Mouse (Mus musculus) embryonic facial prominence, embryonic 13.5 days (tissue): ENCODE results near the gene Erich6. TPM values are rescaled to one million over a fixed set of nuclear protein-coding genes. Genes with fewer than 3 reads are reported as not detected.

Source experiments
- ATAC-seq: fragments of 200-750 bp; cut with Nextera tagmentation; 2 replicates; pipeline ENCODE4 v1.8.0; 2017; ENCODE audit warnings: low read depth; ENCODE audit not compliant: insufficient number of reproducible peaks, insufficient read depth, low FRiP score, low TSS enrichment
- H3K27ac ChIP-seq: fragments of 300-500 bp; sonication (generic); 2 replicates; pipeline ENCODE4 v1.5.1; 2015; ENCODE audit warnings: moderate library complexity, mild to moderate bottlenecking, inconsistent platforms
- H3K27me3 ChIP-seq: fragments of 300-500 bp; sonication (generic); 2 replicates; pipeline ENCODE4 v1.6.1; 2015; ENCODE audit warnings: mild to moderate bottlenecking, inconsistent platforms
- H3K36me3 ChIP-seq: fragments of 300-500 bp; sonication (generic); 2 replicates; pipeline ENCODE4 v1.6.1; 2015; ENCODE audit warnings: mild to moderate bottlenecking, inconsistent platforms
- H3K4me1 ChIP-seq: fragments of 300-500 bp; sonication (generic); 2 replicates; pipeline ENCODE4 v1.6.1; 2015; ENCODE audit warnings: inconsistent platforms
- H3K4me2 ChIP-seq: fragments of 300-500 bp; sonication (generic); 2 replicates; pipeline ENCODE4 v1.6.1; 2015; ENCODE audit warnings: moderate library complexity, mild to moderate bottlenecking, inconsistent platforms
- H3K4me3 ChIP-seq: fragments of 300-500 bp; sonication (generic); 2 replicates; pipeline ENCODE4 v1.5.1; 2015; ENCODE audit warnings: mild to moderate bottlenecking, inconsistent platforms
- H3K9ac ChIP-seq: fragments of 300-500 bp; sonication (generic); 2 replicates; pipeline ENCODE4 v1.6.1; 2015; ENCODE audit warnings: mild to moderate bottlenecking, inconsistent platforms
- H3K9me3 ChIP-seq: fragments of 300-500 bp; sonication (generic); 2 replicates; pipeline ENCODE4 v1.6.1; 2016; ENCODE audit warnings: inconsistent platforms
- WGBS: fragments of 180-500 bp; shearing (Covaris S2); methylation state at CpG from one replicate; pipeline ENCODE4 v1.1.7; 2015; ENCODE audit warnings: mixed read lengths; 5-methylcytosine and 5-hydroxymethylcytosine counted together
- polyA plus RNA-seq: library from polyadenylated mRNA; unstranded; fragments of >200 nt; fragmentation: Nextera tagmentation; extraction: Ambion mirVana; gene quantifications from 2 replicates; pipeline ENCODE4 v1.2.1, GENCODE M21; 2015

Erich6 gene
- polyA plus RNA-seq, 1 experiment from 2014 or later: 0.13 TPM

GRCm38 (mm10) chr3:58673295-58673694 is 36.3 kb upstream of the Erich6 start:
- no peak overlapping the region for H3K9ac ChIP-seq
- H3K36me3 ChIP-seq: peaks cover 14% of the 10 kb centered on the region
- ATAC-seq: no peak
- no peaks in the 10 kb centered on the region for H3K9me3 ChIP-seq
- H3K4me1 ChIP-seq: peaks cover 13% of the 10 kb centered on the region; the same call in 1 of the 2 replicates
- H3K4me2 ChIP-seq: no peak overlapping the region
- no peaks in the 10 kb centered on the region for H3K27me3 ChIP-seq
- H3K27ac ChIP-seq: no peak overlapping the region
- no peak overlapping the region for H3K4me3 ChIP-seq
- WGBS: 94% methylated on average over 5 of the region's 5 CpGs

DNA sequence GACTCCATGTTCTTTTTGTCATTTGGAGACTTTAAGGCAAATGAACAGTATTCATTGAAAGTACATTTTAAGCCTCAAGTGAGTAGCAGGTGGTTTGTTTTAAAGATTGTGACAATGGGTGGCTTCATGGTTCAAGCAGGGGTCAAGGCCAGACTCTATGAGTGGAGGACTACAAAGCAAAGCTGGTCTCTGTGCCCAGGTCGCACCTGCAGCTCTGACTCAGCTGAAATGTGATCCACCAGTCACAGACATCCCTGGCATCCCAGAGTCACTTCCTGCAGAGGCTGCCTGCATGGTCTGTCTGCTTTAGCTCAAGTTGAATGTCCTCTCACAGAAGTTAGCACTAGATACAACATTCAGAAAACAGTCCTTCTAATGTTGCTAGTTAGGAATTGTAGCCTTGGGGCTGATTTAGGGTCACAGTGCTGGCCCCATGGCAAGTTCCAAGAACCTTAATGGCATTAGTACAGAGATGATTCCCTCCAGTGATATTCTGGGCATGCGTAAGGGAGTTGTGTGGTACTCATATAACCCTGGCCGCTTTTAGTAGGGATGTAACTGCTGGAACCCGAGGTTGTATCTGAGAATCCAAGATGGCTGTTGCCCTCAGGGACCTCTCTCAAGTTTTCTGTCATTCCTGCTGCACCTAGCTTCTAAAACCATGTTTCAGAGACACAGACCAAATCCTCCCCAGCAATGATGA is 35.6 kb upstream of the Erich6 start:
- 57% methylated on average over 4 of the region's 4 CpGs for WGBS
- Histone ChIP-seq H3K4me1 (peaks cover 11% of the 10 kb centered on the region; the same call in 1 of the 2 replicates), H3K27ac (no peak overlapping the region), H3K9me3 (no peaks in the 10 kb centered on the region), H3K9ac (no peak overlapping the region), H3K4me2 (no peak overlapping the region), H3K27me3 (no peaks in the 10 kb centered on the region), H3K36me3 (peaks cover 14% of the 10 kb centered on the region), H3K4me3 (no peak overlapping the region)
- ATAC-seq: no peak

DNA sequence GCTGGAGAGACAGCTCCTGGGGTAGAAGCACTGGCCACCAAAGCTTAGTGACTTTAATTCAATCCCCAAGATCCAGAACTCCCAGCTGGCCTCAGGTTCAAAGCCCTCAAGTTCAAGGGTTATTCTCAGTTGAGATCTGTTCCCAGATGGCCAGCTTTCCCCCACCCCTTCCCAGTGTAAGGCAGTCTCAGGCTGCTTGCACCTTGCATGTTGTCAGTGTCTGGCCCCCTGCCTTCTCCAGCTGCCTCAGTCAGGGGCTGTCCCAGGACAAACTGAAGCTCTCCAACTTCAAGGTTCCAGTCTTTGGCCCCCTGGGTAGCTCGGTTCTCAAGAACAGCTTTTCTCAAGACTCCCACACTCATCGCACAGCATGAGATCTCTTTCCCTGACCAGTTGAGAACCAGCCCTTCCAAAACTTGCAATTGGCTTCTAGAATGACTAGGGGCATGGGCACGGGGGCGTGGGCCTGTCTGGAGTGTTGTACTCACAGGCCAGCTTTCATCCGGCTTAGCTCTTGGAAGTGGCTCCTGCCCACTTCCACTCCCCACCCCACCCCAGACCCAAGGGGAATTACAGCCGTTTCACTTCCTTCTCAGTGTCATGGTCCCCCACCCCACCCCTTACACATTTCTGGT is 34.7 kb upstream of the Erich6 start:
- Histone ChIP-seq H3K27ac (no peak overlapping the region), H3K36me3 (peaks cover 14% of the 10 kb centered on the region), H3K9me3 (no peaks in the 10 kb centered on the region), H3K4me1 (peaks cover 7% of the 10 kb centered on the region; the same call in 1 of the 2 replicates), H3K27me3 (no peaks in the 10 kb centered on the region), H3K4me2 (no peak overlapping the region), H3K4me3 (no peak overlapping the region), H3K9ac (no peak overlapping the region)
- ATAC-seq: no peak
- WGBS: 62% methylated on average over 6 of the region's 6 CpGs

DNA sequence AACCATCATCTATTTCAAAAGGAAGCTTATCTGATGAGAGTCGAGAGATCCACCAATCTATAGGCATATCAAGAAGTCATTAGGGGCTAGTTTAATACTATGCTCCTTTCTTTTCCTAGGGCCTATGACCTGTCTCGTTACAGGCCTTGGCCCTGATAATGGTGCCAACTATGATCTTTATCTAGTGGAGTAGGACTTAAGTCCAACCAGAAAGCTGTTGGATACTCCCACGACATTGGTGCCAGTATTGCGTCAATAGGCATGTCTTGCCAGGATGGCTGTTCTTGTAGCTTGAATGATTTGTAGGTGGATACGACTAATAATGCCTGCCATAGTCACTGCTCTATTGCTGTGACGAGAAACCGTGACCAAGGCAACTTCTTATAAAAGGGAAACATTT is 27.0 kb upstream of the Erich6 start:
- Histone ChIP-seq H3K27ac (no peak overlapping the region), H3K36me3 (no peaks in the 10 kb centered on the region), H3K9ac (no peak overlapping the region), H3K27me3 (no peaks in the 10 kb centered on the region; the same call in 1 of the 2 replicates), H3K9me3 (peaks cover 6% of the 10 kb centered on the region; the same call in 1 of the 2 replicates), H3K4me3 (no peak overlapping the region), H3K4me2 (no peak overlapping the region), H3K4me1 (no peaks in the 10 kb centered on the region)
- ATAC-seq: no peak
- 87% methylated on average over 7 of the region's 7 CpGs for WGBS

GRCm38 (mm10) chr3:58660636-58661035 is 23.6 kb upstream of the Erich6 start:
- H3K36me3 ChIP-seq: no peaks in the 10 kb centered on the region
- H3K4me1 ChIP-seq: no peaks in the 10 kb centered on the region
- no peaks in the 10 kb centered on the region; the same call in 1 of the 2 replicates for H3K27me3 ChIP-seq
- H3K9me3 ChIP-seq: no peaks in the 10 kb centered on the region
- ATAC-seq: no peak
- H3K27ac ChIP-seq: no peak overlapping the region
- 90% methylated on average over 4 of the region's 4 CpGs for WGBS
- no peak overlapping the region for H3K4me2 ChIP-seq
- no peak overlapping the region for H3K9ac ChIP-seq
- no peak overlapping the region for H3K4me3 ChIP-seq

DNA sequence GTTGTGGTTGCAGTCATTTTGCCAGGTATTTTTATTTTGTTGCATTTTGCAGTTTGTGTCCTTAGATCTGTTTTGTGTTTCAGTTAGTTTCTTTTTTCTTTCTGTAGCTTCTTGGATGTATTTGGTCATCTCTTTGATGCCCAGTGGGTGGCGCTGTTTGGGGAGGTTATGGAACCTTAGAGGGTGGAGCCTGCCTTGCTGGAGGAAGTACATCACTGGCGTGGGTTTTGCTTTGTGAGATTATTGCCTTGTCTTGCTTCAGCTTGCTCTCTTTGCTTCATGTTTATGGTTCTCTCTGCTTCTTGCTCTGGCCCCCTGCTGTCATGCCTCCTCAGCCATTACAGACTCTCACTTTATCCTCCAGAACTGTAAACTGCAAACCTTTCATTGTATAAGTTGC is 20.3 kb upstream of the Erich6 start:
- Histone ChIP-seq H3K36me3 (no peaks in the 10 kb centered on the region), H3K9me3 (no peaks in the 10 kb centered on the region), H3K27ac (no peak overlapping the region), H3K27me3 (no peaks in the 10 kb centered on the region; the same call in 1 of the 2 replicates), H3K4me1 (no peaks in the 10 kb centered on the region), H3K9ac (no peak overlapping the region), H3K4me3 (no peak overlapping the region), H3K4me2 (no peak overlapping the region)
- ATAC-seq: no peak
- 28% methylated on average over 2 of the region's 2 CpGs for WGBS

- no peaks in the 10 kb centered on the region for H3K4me1 ChIP-seq
- no peak overlapping the region for H3K9ac ChIP-seq
- no peaks in the 10 kb centered on the region for H3K36me3 ChIP-seq
- H3K4me2 ChIP-seq: 0 out of 2 replicates have a peak overlapping the region, but pooled peaks have one; percentile 3
- no peaks in the 10 kb centered on the region; the same call in 1 of the 2 replicates for H3K27me3 ChIP-seq
- WGBS: 58% methylated on average over 17 of the region's 17 CpGs
- no peak for ATAC-seq
- no peak overlapping the region for H3K4me3 ChIP-seq
- H3K27ac ChIP-seq: no peak overlapping the region
- H3K9me3 ChIP-seq: no peaks in the 10 kb centered on the region
These were observed 18.5 kb upstream of the Erich6 start for GRCm38 (mm10) chr3:58655362-58656130.

DNA sequence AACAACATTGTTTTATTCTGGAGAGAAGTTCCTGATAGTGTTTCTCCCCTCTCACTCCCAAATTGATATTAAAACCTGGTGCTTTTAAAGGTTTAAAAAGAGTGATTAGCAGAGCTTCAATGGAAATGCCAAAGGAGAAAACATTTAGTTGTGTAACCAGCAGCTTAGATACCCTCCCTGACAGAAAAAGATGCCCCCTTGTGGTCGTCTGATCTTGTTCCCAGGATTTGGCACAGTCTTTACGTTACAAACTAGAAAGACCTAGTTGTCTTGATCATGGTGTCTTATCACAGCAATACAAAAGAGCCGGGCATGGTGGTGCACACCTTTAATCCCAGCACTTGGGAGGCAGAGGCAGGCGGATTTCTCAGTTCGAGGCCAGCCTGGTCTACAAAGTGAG is 16.9 kb upstream of the Erich6 start:
- Histone ChIP-seq H3K9ac (no peak overlapping the region), H3K27me3 (no peaks in the 10 kb centered on the region; the same call in 1 of the 2 replicates), H3K4me3 (no peak overlapping the region), H3K27ac (no peak overlapping the region), H3K4me2 (no peak overlapping the region), H3K4me1 (no peaks in the 10 kb centered on the region), H3K9me3 (no peaks in the 10 kb centered on the region), H3K36me3 (no peaks in the 10 kb centered on the region)
- 62% methylated on average over 5 of the region's 5 CpGs for WGBS
- no peak for ATAC-seq

GRCm38 (mm10) chr3:58650328-58650727 is 13.3 kb upstream of the Erich6 start:
- Histone ChIP-seq H3K9me3 (no peaks in the 10 kb centered on the region), H3K36me3 (no peaks in the 10 kb centered on the region), H3K27me3 (no peaks in the 10 kb centered on the region), H3K4me3 (no peak overlapping the region), H3K9ac (no peak overlapping the region), H3K4me2 (no peak overlapping the region), H3K4me1 (no peaks in the 10 kb centered on the region), H3K27ac (no peak overlapping the region)
- WGBS: 85% methylated on average over 4 of the region's 4 CpGs
- no peak for ATAC-seq

DNA sequence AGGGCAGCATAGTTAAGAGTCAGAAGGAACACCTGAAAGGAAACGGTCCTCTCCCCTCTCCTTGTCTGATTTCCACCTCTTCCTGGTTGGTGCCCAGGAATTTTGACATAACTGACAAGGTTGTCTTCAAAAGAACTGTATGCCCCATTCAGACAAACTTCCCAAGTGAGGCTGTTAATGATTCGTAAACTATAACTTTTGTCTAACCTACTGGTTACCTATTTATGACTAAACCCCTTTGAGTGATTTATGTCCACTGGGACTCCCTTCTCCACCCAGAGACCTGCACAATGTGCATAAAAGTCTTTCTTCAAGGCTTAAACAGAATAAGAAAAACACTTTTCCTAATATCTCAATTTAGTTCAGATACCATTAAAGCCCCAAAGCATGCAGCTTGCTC is 10.2 kb upstream of the Erich6 start:
- WGBS: 77% methylated on average over 2 of the region's 2 CpGs
- no peaks in the 10 kb centered on the region for H3K9me3 ChIP-seq
- no peak overlapping the region for H3K4me2 ChIP-seq
- H3K27me3 ChIP-seq: no peaks in the 10 kb centered on the region
- H3K4me1 ChIP-seq: no peaks in the 10 kb centered on the region
- no peak for ATAC-seq
- H3K36me3 ChIP-seq: no peaks in the 10 kb centered on the region
- no peak overlapping the region for H3K4me3 ChIP-seq
- no peak overlapping the region for H3K9ac ChIP-seq
- no peak overlapping the region for H3K27ac ChIP-seq

GRCm38 (mm10) chr3:58646180-58646579 is 9.2 kb upstream of the Erich6 start:
- Histone ChIP-seq H3K4me3 (no peak overlapping the region), H3K36me3 (no peaks in the 10 kb centered on the region), H3K4me1 (no peaks in the 10 kb centered on the region), H3K27me3 (no peaks in the 10 kb centered on the region), H3K9ac (no peak overlapping the region), H3K4me2 (no peak overlapping the region), H3K27ac (no peak overlapping the region), H3K9me3 (no peaks in the 10 kb centered on the region)
- 84% methylated on average over 4 of the region's 4 CpGs for WGBS
- no peak for ATAC-seq
